Mouse (Mus musculus) left cerebral cortex, postnatal 14 days (tissue): Measurements from ENCODE around the gene Krtap5-2. TPM values are rescaled to one million over a fixed set of nuclear protein-coding genes. Genes with fewer than 3 reads are reported as not detected.
"Not testable (repeated sequence)": the region's sequence is repeated elsewhere in the genome, so short reads cannot be mapped to it uniquely, and the experiment has no call there.

Experiments used
- DNase-seq, 2 experiments: peaks; one replicate each; pipeline ENCODE4 v3.0.0; 2021 to 2022; ENCODE audit warnings: low spot score in 2 of 2, mixed read lengths in 1 of 2
- intact Hi-C: fragments of 180-260 bp; cut with DNase I; formaldehyde crosslinking; loops from one replicate; pipeline ENCODE4 v1.15.1; 2025
- total RNA-seq, 2 experiments: library from RNA; stranded (reverse); gene quantifications; 2 replicates each; pipeline ENCODE4 v1.2.3; 2021

The Krtap5-2 gene
- total RNA-seq, 2 experiments from 2014 or later, result not detected

- DNase-seq, result no peak
- intact Hi-C loops, result loop anchor here (10.0 kb wide), 1 partner anchor 100 kb away; the partner anchor contains the start of gene Gm40460
Measured at GRCm38 (mm10) chr7:142144507-142144906, 31.3 kb downstream of the Krtap5-2 start, which contains the start of gene Gm45337. Gene Gm45337, minus strand, starts transcription at chr7:142144607.

- intact Hi-C loops, result loop anchor here (10.0 kb wide), 1 partner anchor 101 kb away; the partner anchor contains the start of gene Gm40460
- not testable (repeated sequence) for DNase-seq
Measured at GRCm38 (mm10) chr7:142143506-142144010, 32.2 kb downstream of the Krtap5-2 start.

- DNase-seq, result no peak
Measured at GRCm38 (mm10) chr7:142140696-142141095, 35.1 kb downstream of the Krtap5-2 start.

GRCm38 (mm10) chr7:142135934-142136333, 39.9 kb downstream of the Krtap5-2 start, which contains the start of gene Gm39115:
Gene Gm39115, minus strand, starts transcription at chr7:142136034.
- intact Hi-C loops, result not testable (repeated sequence)

More at GRCm38 (mm10) chr7:142140696-142141095, 35.1 kb downstream of the Krtap5-2 start:
- intact Hi-C loops, result loop anchor here (10.0 kb wide), 1 partner anchor 104 kb away; the partner anchor contains the start of gene Gm40460

GRCm38 (mm10) chr7:142134206-142134995, 41.4 kb downstream of the Krtap5-2 start:
- DNase-seq, result peak; percentile 26 to 45
- intact Hi-C loops, result no loop called here

More at GRCm38 (mm10) chr7:142135934-142136333, 39.9 kb downstream of the Krtap5-2 start, which contains the start of gene Gm39115:
- not testable (repeated sequence) for DNase-seq

GRCm38 (mm10) chr7:142128843-142129242, 47.0 kb downstream of the Krtap5-2 start:
- intact Hi-C loops, result no loop called here
- no peak for DNase-seq

Other genes starting within 250 kb of the Krtap5-2 start
- gene Brsk2, start 226.3 kb downstream of the Krtap5-2 start, total RNA-seq, result 100 to 1,000 TPM; 200 to 202 TPM
- gene Mob2, start 114.9 kb downstream of the Krtap5-2 start, total RNA-seq, result 10 to 100 TPM; 26.4 to 31.7 TPM
- gene Dusp8, start 80.2 kb downstream of the Krtap5-2 start, total RNA-seq, result 100 to 1,000 TPM; 154 to 171 TPM
- not detected for gene Gm45618, start 55.3 kb downstream of the Krtap5-2 start, total RNA-seq
- gene Gm39115, start 40.0 kb downstream of the Krtap5-2 start, total RNA-seq, result not detected
- not detected for gene Gm45337, start 31.4 kb downstream of the Krtap5-2 start, total RNA-seq
- not detected for gene Gm29735, start 18.9 kb downstream of the Krtap5-2 start, total RNA-seq
- gene Gm4553, start 10.3 kb downstream of the Krtap5-2 start, total RNA-seq, result not detected
- gene Gm10153, start 14.4 kb upstream of the Krtap5-2 start, total RNA-seq, result not detected
- not detected for gene Krtap5-3, start 25.4 kb upstream of the Krtap5-2 start, total RNA-seq
- not detected for gene Gm7579, start 35.9 kb upstream of the Krtap5-2 start, total RNA-seq
- gene Krtap5-5, start 54.0 kb upstream of the Krtap5-2 start, total RNA-seq, result not detected
- gene Gm40460, start 65.1 kb upstream of the Krtap5-2 start, total RNA-seq, result not detected
- not detected for gene Gm2431, start 82.3 kb upstream of the Krtap5-2 start, total RNA-seq
- not detected for gene Gm4559, start 98.4 kb upstream of the Krtap5-2 start, total RNA-seq
- not detected for gene Krtap5-1, start 121.1 kb upstream of the Krtap5-2 start, total RNA-seq
- not detected for gene Krtap5-4, start 127.5 kb upstream of the Krtap5-2 start, total RNA-seq
- 10 to 100 TPM; 22.3 to 24.9 TPM for gene Ifitm10, start 197.7 kb upstream of the Krtap5-2 start, total RNA-seq
- gene Gm49369, start 206.7 kb upstream of the Krtap5-2 start, total RNA-seq, result 1 to 10 TPM; 2.1 to 7.1 TPM
- gene Ctsd, start 212.0 kb upstream of the Krtap5-2 start, total RNA-seq, result 100 to 1,000 TPM; 295 to 303 TPM